Mouse (Mus musculus): ENCODE measurements at regions not wholly inside any gene's neighbourhood (a gene's known extent, or its start where the extent isn't known, plus 50 kb on each side); places are given as distances from the start of the nearest gene placed in this dataset.

DNA sequence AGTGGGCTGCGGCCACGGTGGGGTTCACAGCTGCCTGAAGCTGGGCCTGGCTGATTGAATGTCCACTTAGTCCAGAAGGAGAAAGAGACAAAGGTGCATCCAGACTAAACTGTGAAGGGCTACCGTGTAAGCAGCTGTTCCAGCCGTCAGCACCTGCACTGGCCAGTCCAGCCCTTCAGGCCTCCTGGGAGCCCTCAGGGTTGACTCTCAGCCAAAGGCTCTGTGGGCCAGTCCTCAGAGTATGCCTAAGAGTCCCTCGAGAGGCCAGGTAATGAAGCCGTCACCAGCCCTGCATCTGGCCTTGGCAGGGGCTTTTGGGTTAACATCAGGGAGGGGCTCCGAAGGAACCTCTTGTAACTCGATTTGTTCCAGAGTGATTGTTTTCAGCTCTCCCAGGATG, 187.4 kb downstream of the Gpd2 start:
- no peak for DNase-seq

DNA sequence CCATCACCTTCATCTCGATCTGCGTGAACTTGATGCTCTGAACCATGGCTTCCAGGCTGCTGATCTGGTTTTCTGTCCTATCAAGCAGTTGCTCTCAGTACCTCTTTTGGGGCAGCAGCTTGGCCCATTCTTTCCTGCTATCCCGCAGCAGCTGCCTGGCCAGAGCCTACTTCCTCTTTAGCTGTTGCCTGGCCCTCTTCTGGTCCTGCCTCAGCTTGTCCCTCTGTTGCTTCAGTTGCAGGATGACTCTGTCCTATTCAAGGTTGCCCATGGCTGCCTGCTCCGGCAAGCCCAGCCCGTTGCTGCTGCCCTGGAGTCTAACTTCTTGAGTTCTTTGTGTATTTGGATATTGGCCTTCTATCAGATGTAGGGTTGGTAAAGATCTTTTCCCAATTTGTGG, 188.0 kb downstream of the Gpd2 start:
- DNase-seq, result no peak

DNA sequence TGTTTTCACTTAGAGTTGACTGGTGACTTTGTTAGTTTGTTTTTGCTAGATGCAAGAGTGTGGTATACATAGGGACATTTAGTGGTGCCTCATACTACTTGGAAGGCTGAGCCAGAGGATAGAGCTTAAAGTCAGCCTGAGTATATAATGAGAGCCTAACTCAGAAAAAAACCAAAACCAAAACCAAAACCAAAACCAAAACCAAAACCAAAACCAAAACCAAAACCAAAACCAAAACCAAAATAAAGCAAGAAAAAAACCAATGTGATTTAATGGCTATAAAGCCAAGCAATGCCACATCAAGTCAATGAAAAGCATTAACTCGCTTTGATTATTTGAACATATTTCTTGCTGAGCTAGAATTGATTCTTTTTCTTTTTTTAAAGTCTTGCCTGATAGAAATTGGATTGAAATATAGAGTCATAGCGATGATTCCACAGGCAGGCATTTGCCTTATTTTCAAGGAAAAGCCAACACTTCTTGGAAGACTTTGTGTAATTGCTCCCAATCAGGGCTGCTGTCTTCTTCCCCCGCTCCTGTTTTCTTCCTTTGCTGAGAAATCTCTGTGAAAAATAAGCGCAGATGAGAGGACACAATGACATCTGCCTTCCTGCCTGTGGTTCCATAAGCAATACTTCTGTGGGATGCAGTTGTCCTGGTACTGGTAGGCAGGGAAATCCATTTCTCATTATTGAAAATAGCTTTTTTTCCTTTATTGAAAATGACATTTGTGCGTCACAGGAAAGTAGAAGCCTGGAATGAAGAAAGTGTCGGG, 213.7 kb downstream of the Gpd2 start:
- no peak for DNase-seq

DNA sequence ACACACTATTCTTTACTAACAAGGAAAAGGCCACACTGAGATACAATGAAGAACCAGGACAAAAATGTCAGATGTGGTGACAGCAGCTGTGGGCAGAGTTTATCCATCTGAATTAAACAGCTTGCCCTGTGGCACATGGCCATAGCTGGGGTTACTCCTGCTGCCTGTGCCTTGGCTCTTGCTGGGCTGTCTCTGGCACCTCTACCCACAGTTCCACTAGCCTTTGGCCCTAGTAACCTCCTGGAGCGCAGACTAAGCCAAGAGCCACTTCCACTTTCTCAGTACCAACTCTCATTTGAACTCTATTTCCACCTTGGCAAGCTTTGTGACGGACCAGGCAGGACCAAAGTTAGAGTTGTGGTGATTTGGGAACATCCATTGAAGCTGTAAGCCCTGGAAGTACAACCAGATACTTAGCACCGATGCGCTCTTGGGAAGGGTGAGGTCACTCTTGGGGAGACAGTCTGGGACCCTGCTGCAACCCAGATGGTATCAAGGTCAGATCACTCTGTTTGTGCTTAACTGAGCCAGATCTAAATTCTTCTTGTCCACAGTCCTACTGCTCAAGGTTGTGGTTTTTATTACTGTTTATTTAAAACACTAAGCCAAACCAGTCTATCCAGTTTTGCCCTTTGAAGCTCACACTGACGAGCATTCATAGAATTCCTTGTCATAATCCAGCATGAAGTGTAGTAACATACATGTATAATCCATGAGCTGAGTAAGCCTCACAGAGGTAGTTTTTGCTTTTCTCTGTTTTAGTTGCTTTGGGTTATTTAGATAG, 216.7 kb downstream of the Gpd2 start:
- DNase-seq, result no peak

DNA sequence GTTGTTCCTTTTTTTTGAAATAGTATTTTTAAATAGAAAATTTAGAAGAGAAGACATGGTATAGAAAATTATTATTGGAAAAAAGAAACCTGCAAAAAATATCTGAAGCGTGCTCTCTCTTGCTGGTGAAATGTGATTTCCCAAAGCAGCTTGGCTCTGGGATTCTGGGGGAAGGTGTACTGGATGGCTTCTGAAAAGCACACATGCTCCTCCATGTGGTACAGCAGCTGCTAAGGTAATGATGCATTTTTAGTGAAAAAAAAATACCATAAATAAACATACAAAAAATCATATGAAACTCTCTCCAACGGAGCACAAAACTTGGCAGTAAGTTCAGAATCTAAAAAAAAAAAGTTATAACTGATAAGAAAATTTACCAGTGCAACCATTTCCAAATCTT, 222.5 kb downstream of the Gpd2 start:
- no peak for DNase-seq

DNA sequence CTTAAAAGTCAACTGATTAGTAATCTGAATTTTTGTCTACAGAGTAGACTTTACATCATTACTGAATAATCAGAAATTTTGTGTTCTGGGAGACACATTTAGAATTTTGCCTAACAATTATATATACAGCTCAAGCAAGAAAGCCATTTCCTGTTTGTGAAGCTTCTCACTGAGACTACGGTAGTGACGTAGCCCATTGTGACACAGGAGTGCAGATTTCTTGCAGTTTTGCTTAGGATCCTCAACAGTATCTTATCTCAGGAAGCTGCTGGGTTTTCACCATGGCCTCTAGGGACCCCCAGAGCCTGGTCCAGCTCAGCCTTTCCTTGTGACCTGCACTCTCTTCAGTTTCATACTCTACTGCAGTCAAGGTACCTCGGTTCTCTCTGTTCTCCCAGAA, 236.4 kb downstream of the Gpd2 start:
- DNase-seq, result no peak

DNA sequence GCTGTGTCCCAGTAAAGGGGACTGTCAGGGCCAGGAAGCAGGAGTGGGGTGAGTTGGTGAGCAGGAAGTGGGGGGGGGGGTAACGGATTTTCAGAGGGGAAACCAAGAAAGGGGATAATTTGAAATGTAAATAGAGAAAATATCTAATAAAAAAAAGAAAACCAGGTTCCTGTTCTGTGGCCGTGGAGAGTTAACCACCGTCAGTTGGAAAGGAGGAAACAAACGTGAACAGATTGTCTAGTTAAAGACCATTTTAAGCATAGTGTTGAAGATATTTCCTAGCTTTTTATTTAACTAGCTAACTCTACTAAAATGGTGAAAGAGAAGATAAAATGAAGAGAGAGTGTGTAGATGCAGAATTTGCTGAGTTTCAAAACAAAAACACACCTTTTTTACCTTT, 254.7 kb downstream of the Gpd2 start:
- no peak for DNase-seq

DNA sequence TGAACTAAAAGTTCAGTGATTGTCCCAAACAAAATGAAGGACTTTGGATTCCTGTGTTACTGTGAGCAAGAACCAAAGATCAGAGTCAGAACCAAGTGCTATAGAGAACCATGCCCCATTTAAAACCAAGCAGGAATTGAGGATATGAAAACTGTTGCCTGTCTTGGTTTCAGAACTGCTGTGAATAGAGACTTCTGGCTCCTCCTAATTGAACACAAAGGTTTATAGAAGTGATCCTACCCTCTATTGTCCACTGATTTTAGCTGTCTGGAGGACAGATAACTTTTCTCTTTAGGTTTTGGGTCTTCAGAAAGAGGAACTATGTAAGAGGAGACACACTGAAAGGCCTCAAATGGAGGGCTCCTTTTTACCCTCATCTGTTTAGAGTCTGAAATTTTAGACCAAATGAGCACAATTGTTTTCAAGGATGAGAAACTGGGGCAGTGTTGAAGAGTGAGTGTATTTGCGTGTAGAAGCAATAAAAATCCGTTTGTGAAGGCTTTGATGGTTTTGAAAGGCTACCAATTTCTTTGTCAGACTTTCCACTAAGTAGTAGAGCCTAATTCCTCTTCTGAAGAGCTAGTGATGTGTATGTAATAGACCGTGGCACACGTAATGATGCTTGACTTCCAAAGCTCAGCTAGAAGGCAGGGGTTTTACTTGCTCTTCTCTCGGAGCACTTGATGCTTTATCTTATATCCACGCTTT, 255.6 kb downstream of the Gpd2 start:
- no peak for DNase-seq

DNA sequence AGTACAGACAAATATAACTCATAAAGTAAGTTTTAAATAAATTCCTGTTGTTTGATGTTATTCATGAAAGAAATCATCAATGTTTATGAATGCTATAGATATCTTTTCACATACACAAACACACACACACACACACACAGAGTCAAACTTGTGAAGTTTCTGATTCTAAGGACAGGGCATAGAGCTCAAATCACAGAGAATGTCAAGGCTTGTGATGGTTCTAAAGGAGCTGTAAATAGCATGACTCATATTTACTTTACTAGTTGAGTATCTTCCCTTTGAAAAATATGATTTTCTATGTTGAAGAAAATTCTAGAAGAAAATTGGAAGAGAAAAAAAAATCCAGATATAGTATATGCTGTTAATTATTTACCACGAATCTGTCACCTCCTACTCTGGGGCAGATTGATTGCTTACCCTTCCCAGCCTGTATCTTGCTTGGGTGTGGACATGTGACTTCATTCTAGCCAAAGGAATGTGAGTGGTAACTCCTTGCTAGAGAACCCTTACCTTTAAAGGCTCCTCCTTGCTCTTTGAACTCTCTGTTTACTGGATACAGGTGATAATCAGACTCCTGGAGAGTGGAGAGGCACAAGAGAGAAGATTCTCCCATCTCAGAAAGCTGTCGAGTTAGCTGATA, 259.0 kb downstream of the Gpd2 start:
- no peak for DNase-seq

DNA sequence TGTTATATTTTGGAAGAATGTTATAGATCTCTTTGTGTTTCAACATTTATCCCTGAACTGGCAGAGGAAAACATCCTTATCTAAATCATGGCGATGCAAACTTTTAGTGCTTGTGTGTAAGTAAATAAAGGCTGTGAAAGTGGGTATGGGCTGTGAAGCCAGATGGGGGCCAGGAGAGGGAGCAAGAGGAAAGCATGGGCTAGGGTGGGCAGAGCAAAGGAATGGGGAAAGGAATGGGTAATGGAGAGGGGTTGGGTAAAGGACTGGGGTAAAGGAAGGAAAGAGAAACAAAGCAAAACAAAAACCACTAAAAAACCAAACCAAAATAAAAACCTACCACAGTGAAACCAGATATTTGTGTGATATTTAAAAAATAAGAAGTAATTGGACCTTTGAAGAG, 260.5 kb downstream of the Gpd2 start:
- DNase-seq, result no peak

DNA sequence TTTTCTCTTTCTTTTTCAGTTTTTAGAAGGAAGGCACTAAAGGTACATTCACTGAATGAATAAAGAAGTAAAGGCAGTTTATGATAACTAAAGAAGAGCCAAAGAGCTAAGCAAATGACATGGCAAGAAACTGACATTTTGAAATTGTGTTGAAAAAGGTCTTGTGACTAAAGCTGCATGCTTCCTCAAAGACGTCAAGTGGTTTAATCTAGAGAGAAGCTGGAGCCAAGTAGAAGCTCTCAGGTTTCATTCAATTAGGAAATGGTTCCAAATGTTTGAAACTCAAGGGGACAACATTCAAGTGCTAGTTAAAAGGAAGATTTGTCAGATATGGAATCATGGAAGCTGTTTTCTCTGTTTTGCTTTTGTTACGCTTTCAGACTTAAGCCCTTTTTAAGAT, 267.2 kb downstream of the Gpd2 start:
- no peak for DNase-seq

DNA sequence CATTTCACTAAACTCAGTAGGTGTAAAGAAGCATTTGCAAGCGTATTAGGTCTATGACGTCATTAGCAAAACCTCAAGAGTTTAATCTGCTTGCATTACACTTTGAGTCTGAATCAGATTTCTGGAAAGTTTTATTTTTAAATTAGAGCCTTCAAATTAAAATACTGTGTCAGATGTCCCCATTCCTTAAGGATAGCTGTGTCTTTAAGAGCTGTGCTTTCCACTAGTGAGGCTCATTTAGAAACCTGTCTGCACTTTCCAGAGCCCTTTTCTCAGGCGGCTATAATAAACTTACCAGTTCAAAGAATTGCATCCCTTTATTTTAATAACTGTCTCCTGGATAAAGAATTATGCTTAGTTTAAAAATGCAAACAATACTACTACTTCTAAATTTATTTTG, 285.0 kb downstream of the Gpd2 start:
- no peak for DNase-seq

DNA sequence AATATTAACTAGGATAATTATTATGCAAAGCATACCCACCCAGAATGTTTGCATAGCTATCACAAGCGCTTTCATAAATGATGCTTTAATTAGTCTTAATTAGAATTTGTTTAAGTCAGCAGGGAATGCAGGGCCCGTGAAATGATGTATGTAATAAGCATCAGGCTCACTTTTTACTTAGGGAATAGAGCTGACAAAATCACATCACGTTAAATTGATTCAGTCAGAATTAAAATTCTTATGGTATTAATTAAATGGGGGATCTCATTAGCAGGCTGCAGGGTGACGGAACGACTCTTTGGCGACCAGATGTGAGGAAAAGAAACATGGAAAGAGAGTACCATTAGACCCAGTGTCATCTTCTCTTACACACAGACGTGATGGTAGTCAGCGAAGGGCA, 285.5 kb downstream of the Gpd2 start:
- DNase-seq, result no peak

DNA sequence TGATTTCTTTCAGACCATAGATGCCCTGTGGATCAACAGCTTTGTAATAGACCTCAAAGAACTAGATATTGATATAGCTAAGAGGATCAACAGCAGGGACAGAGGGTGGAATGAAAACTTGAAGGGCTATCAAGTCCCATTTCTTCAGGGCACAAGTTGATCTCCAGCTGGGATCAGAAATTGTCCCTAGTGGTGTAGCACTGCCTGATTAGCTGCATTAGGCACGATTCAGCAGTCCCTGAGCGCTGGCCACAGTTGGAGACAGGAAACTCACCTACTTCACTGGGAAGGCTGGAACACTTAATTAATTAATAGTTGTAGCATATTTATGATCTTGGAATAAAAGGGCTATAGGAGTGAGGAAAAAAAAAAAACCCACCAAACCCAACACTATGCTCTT, 290.5 kb downstream of the Gpd2 start:
- no peak for DNase-seq

DNA sequence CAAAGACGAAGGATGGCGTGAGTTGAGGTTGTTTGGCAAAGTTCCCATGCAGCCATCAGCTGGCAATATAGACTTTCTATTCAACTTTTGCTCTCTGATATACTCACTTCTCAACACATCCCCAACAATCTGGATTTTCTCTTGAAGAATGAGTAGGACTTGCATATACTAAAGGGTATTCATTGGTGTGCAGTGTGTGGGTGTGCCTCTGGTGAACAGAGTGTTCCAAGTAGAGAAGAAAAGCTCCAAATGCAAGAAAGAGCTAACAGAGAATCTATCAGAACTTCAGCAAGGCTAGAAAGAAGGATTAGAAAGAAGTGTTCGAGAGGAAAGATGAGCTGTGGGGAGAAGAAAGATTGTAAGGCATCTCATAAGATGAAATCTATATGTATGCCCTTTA, 302.4 kb downstream of the Gpd2 start:
- DNase-seq, result no peak

DNA sequence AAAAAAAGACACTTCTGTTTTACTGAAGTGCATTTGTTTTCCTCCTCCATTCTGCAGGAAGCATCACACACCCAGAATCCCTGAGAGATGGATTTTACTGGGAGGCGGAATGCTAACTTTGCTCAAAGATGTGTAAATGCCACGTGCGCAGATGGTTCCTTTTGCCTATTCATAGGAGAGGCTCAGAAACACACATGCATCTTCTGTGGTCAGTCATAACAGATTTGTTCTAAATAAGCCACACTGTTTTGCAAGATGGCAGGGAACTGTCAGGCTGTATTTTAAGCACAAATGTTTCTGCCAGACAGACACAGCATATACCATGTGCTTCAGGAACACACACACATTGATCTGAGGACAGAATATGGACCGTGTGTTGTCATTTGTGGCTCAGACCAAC, 327.8 kb downstream of the Gpd2 start:
- no peak for DNase-seq

DNA sequence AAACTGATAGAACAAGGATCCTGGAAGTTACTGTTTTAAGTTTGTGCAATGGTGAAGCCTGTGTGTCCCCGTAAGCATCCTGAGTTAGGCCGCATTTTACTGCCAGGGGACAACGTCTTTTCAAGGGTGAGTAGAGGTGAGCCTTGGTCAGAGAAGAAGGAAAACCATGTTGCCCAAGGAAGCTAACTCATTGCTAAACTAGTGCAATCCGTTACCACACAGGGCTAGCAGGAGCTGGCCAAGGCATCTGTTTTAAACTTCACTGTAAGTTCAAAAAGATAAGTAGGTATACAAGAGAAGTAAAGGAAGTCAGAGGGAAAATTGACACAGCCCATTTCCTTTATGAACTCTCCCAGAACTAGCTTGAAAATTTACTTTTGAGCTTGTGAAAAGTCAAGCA, 328.7 kb downstream of the Gpd2 start:
- DNase-seq, result no peak

DNA sequence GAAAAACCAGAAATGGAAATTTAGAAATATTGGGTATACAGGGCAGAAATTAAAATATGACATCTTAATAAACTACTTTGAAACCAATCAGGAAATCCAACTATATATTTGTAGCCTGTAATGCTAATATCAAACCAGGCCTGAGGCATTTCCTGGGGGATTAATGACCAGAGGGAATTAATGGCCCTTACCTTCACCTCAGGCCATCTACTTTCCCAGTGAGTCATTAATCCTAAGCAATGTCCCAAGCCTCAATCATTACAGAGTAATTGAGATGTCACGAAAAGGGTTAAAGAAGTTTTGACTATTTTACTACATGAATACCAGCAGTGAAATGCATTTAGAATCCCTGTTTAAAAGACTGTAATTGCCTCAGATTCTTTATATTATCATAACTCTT, 329.7 kb downstream of the Gpd2 start:
- no peak for DNase-seq

DNA sequence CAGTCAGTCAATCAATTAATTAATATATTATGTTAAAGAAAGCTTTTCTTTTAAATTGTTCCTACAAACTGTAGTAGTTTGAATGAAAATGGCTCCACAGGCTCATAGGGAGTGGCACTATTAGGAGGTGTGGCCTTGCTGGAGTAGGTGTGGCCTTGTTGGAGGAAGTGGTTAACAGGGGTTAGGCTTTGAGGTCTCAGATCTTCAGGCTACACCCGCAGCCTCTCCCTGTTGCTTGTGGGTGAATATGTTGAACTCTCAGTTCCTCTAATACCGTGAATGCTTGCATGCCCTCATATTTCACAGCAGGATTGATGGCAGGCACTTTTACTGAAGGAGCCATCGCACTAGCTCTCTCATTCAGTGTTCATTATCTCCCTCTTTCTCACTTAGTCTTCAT, 349.6 kb downstream of the Gpd2 start:
- no peak for DNase-seq

DNA sequence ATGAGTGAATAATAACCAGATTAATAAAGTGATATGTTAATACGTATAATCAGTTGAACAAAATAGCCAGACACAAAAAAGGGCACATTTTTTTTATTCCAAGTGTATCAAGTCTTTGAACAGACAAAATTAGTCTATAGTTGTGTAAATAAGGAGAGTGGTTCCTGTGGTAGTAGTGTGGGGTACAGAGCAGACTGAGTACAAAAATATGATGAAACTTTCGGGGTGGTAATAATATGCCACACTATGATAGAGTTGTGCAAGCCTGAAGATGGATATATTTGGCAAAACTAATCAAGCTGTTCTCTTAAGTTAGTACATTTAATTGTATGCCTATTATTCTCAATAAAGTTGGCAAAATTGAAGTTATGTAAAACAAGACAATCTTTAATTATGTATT, 356.1 kb downstream of the Gpd2 start:
- DNase-seq, result no peak

DNA sequence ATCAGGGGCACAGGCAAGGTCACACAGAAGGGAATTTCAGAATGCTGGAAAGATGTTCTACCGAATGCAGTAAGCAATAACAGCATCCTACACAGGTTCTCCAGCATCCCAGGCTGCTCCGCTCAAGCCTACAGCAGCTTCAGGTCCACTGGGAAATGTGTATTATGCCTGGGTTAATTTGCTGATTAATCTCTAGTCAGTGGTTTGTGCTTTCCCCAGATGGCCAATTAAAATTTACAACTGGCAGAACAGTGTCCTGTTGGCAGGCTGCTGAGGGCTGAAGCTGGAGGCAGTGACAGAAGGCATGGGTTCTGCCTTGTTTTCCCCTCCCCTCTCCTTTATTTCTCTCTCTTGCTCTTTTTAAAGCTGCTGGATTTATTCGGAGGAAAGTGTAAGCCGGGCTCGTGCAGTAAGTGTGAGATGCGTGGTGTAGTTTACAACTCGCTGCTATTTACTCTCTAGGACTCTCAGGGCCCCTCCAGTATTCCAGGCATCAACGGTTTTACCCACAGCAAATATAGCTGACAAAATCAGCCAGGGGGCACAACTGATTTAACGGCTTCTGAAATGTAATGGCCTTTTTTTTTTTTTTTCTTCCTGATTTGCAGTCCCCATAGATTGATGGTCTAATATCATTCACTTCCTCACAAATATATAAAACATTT, 360.4 kb downstream of the Gpd2 start:
- DNase-seq, result no peak

DNA sequence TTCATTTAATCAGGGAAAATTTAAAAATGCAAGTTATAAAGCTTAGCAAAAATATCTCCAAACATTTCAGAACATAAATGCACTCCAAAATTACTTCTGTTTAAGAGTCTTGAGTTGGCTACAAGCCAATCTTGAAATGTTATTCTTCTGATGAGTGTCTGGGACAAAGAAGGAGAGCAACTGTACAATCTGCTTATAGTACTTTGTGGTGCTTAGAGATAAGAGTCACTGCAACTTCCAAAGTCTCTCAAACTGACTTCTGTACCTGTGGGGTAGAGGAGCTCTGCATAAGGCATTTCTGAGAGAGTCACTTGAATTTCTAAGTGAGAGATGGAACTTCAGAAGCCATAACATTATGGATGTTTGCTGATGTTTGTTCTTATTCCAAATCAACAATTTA, 374.2 kb downstream of the Gpd2 start:
- DNase-seq, result no peak

DNA sequence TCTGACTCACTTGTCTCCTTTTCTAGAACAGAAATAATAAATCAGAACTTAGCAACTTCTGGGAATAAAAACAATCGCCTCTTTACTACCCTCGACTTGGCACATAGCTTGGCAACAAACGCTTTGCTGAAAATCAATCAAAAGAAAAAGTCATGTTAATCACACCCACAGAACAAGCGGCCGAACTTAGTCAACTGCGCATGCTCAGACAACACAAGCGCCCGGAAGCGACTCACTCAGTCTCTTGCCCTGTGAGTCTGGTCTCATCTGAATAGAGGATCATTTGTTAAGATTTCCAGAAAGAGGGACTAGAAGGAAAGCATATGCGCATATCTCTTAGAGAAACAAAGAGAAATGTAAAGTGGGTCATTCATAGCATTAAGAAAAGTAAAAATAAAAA, 375.8 kb downstream of the Gpd2 start:
- no peak for DNase-seq

Measured in thymus, postnatal 25 days (tissue).